Mouse (Mus musculus) mouse embryonic stem cell (cell line): ENCODE results near the gene Gm5416.
"Not testable (repeated sequence)": the region's sequence is repeated elsewhere in the genome, so short reads cannot be mapped to it uniquely, and the experiment has no call there.

Experiments
- in situ Hi-C, 2 experiments: fragments of 300-500 bp; cut with MboI; formaldehyde crosslinking; loops; 1 replicate in 1 of 2; 3 replicates in 1 of 2; pipeline ENCODE4 v1.14.3; 2019 to 2020; ENCODE audit warnings: low sequenced_read_pairs in 2 of 2, low pct_unique_long_range_greater_than_20kb in 1 of 2, mixed read lengths in 1 of 2; ENCODE audit not compliant: unreplicated experiment in 1 of 2

Gene Gm5416

GRCm38 (mm10) chr16:36209967-36210453 lies at the start of gene Gm5416:
Gm5416 (plus strand) TSS chr16:36210403.
- in situ Hi-C loops: loop anchor here in 1 of 2 experiments (25.0 kb wide), 1 partner anchor 227 kb away; no protein-coding TSS in a partner anchor

- in situ Hi-C loops: not testable (repeated sequence)
These were observed 42.4 kb upstream of the Gm5416 start for GRCm38 (mm10) chr16:36167841-36168240.

- in situ Hi-C loops: no loop called here
These were observed 34.1 kb upstream of the Gm5416 start for GRCm38 (mm10) chr16:36176108-36176507.

GRCm38 (mm10) chr16:36179910-36180309 lies 30.3 kb upstream of the Gm5416 start:
- in situ Hi-C loops: no loop called here

GRCm38 (mm10) chr16:36183912-36184311 lies 26.3 kb upstream of the Gm5416 start, which contains the start of gene Gm5483:
Gm5483 (plus strand) TSS chr16:36184212.
- in situ Hi-C loops: not testable (repeated sequence)

- in situ Hi-C loops: no loop called here
These were observed 11.0 kb upstream of the Gm5416 start for GRCm38 (mm10) chr16:36199226-36199625.

GRCm38 (mm10) chr16:36203846-36204245 lies 6.4 kb upstream of the Gm5416 start:
- in situ Hi-C loops: loop anchor here in 1 of 2 experiments (25.0 kb wide), 1 partner anchor 233 kb away; no protein-coding TSS in a partner anchor

- in situ Hi-C loops: loop anchor here in 1 of 2 experiments (25.0 kb wide), 1 partner anchor 232 kb away; no protein-coding TSS in a partner anchor
These were observed 4.5 kb upstream of the Gm5416 start for GRCm38 (mm10) chr16:36205684-36206083.

- in situ Hi-C loops: loop anchor here in 1 of 2 experiments (25.0 kb wide), 1 partner anchor 216 kb away; no protein-coding TSS in a partner anchor
These were observed 11.0 kb downstream of the Gm5416 start, which contains the start of gene 2010005H15Rik for GRCm38 (mm10) chr16:36221168-36221567. 2010005H15Rik (plus strand) TSS chr16:36221468.

- in situ Hi-C loops: not testable (repeated sequence)
These were observed 50.4 kb downstream of the Gm5416 start for GRCm38 (mm10) chr16:36260585-36260984.
